ENCODE assay signal across 8 mouse cellular contexts in the genomic region with DNA sequence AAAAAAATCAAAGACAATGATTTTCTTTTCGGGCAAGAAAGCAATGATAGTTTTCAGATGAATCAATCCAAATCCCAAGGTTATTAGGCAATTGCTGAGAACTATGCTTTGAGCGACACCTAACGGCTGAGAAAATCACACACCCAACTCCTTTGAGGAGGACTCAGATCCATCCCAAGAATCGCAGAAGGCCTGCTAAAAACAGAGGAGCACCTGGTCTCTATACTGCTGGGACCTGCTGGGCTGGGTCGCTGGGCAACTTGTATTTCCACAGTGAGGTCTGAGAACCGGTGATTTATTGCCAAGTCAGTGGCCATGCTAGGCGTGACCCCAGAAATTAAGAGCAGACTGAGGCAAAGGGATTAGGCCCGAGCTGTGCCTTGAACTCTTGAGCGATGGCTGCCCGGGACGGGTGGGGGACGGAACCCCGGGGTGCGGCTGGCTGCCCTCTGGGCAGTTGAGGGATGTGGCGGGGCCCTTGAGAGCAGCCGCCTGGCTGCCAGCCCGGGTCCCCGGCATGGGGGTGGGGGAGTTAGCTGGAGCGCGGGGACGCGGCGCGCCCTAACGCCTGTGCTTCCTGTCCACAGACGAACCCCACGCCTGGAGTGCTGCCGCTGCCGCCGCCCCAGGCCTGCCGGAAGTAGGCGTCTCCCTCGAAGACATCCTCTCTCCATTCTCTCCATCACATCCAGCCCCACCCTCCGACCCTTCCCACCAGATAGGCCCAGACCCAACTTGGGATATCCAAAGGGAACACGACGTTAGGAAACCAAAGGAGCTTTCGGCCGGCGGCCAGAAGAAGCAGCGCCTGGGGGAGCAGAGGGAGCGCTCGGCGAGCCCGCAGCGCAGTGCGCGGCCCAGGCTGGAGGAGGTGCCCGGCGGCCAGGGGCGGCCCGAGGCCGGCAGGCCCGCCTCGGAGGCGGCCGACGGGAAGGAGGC.
DNase-seq lines count a peak whose midpoint lies in the region; ATAC-seq lines count a peak whose summit lies in the region.

No protein-coding gene starts in this region.

- peaks cover 3% of the 10 kb centered on the region; the same call in 1 of the 2 replicates for H3K36me3 ChIP-seq in hindbrain, embryonic 13.5 days

- H3K27ac ChIP-seq in hindbrain, embryonic 13.5 days: peak overlapping the region; percentile 98

- H3K4me1 ChIP-seq in hindbrain, embryonic 13.5 days (replicated peaks): peaks cover 15% of the 10 kb centered on the region

- peak overlapping the region; percentile 91 for H3K9ac ChIP-seq in hindbrain, embryonic 13.5 days

- peak; percentile 96 for ATAC-seq in hindbrain, embryonic 13.5 days (ENCODE audit: low FRiP score)

- peak; percentile 92 for DNase-seq in NIH3T3 (ENCODE audit: low read depth)
- peak; percentile 89 for DNase-seq in cerebellum, adult 9-11 months
- peak; percentile 80 to 81 for DNase-seq in frontal cortex, postnatal 14 days (ENCODE audit: low spot score in 2 of 2)
- peak; percentile 81 for DNase-seq in layer of hippocampus, postnatal 25 days (ENCODE audit: extremely low spot score in 1 of 2, low spot score in 1 of 2)
- peak; percentile 84 for DNase-seq in lung, postnatal 14 days
- DNase-seq in ovary, postnatal 36 days (ENCODE audit: low spot score): peak; percentile 88
- peak; percentile 88 for DNase-seq in thymus, postnatal 14 days

- peak overlapping the region; percentile 72 for H3K4me2 ChIP-seq in hindbrain, embryonic 13.5 days

- H3K27me3 ChIP-seq in hindbrain, embryonic 13.5 days: no peaks in the 10 kb centered on the region

- H3K9me3 ChIP-seq in hindbrain, embryonic 13.5 days: no peaks in the 10 kb centered on the region

- WGBS in hindbrain, embryonic 13.5 days: 1% methylated on average over 54 of the region's 57 CpGs

- H3K4me3 ChIP-seq in hindbrain, embryonic 13.5 days: peak overlapping the region; percentile 68

Comparison
In these comparisons a context has a peak if more than half of its experiments do, and no peak if none do; other contexts are left out.
1. Peak in every context shown above with its lines: DNase-seq, ATAC-seq, H3K4me3 ChIP-seq and H3K27ac ChIP-seq.